Mouse (Mus musculus) midbrain, postnatal 0 days (tissue): ENCODE data around the gene Arl15. TPM values are rescaled to one million over a fixed set of nuclear protein-coding genes. Genes with fewer than 3 reads are reported as not detected.

ENCODE experiments used
- ATAC-seq: fragments of 200-750 bp; cut with Nextera tagmentation; 2 replicates; pipeline ENCODE4 v1.8.0; 2017; ENCODE audit warnings: moderate number of reproducible peaks, mild to moderate bottlenecking, moderate TSS enrichment, moderate library complexity; ENCODE audit not compliant: low FRiP score
- DNase-seq: peaks from one replicate; pipeline ENCODE4 v3.0.0-alpha.2; 2015; ENCODE audit warnings: low spot score
- H3K27ac ChIP-seq: fragments of 300-500 bp; sonication (generic); 2 replicates; pipeline ENCODE4 v1.5.1; 2014; ENCODE audit warnings: low read depth, mild to moderate bottlenecking, low read length, mixed read lengths
- H3K27me3 ChIP-seq: fragments of 300-500 bp; sonication (generic); 2 replicates; pipeline ENCODE4 v1.6.1; 2014; ENCODE audit warnings: low read length, control low read depth, mixed read lengths; ENCODE audit not compliant: insufficient read depth
- H3K36me3 ChIP-seq: fragments of 300-500 bp; sonication (generic); 2 replicates; pipeline ENCODE4 v1.6.1; 2014; ENCODE audit warnings: low read length, control low read depth, mixed read lengths; ENCODE audit not compliant: insufficient read depth
- H3K4me1 ChIP-seq: fragments of 300-500 bp; sonication (generic); 2 replicates; pipeline ENCODE4 v1.6.1; 2014; ENCODE audit warnings: mild to moderate bottlenecking, control low read depth, antibody characterized with exemption, low read length, mixed read lengths; ENCODE audit not compliant: insufficient read depth
- H3K4me2 ChIP-seq: fragments of 300-500 bp; sonication (generic); 2 replicates; pipeline ENCODE4 v1.6.1; 2014; ENCODE audit warnings: low read depth, mild to moderate bottlenecking, low read length, mixed read lengths; ENCODE audit not compliant: poor library complexity, severe bottlenecking
- H3K4me3 ChIP-seq: fragments of 300-500 bp; sonication (generic); 2 replicates; pipeline ENCODE4 v1.5.1; 2014; ENCODE audit warnings: low read depth, mild to moderate bottlenecking, low read length, moderate library complexity
- H3K9ac ChIP-seq: fragments of 300-500 bp; sonication (generic); replicated peaks from 2 replicates; pipeline ENCODE4 v1.6.1; 2014; ENCODE audit warnings: mild to moderate bottlenecking, low read length, moderate library complexity, mixed read lengths; ENCODE audit not compliant: poor library complexity, severe bottlenecking
- H3K9me3 ChIP-seq: fragments of 300-500 bp; sonication (generic); 2 replicates; pipeline ENCODE4 v1.6.1; 2016; ENCODE audit warnings: low read length, control low read depth
- CTCF ChIP-seq: IDR thresholded peaks from 2 replicates; pipeline ENCODE4 v1.5.1; 2016; ENCODE audit warnings: antibody characterized with exemption, mild to moderate bottlenecking
- WGBS: fragments of 180-500 bp; shearing (Covaris S2); extraction: QIAGEN DNeasy Blood & Tissue Kit; methylation state at CpG from one replicate; pipeline ENCODE4 v1.1.7; 2014; 5-methylcytosine and 5-hydroxymethylcytosine counted together
- polyA plus RNA-seq: library from polyadenylated mRNA; unstranded; fragments of >200 nt; fragmentation: Nextera tagmentation; extraction: Ambion mirVana; gene quantifications from 2 replicates; pipeline ENCODE4 v1.2.1, GENCODE M21; 2015
- total RNA-seq: library from RNA; depleted of rRNA; stranded (reverse); fragments of >200 nt; gene quantifications from 2 replicates; pipeline ENCODE4 v1.2.3, GENCODE M21; 2014

Gene Arl15
- total and polyA plus RNA-seq, 2 experiments from 2014 or later: 16.8 to 54.8 TPM

GRCm38 (mm10) chr13:114091231-114091630, 296.9 kb downstream of the Arl15 start:
- Histone ChIP-seq H3K36me3 (no peaks in the 10 kb centered on the region), H3K4me3 (no peak overlapping the region), H3K4me2 (no peak overlapping the region), H3K27ac (no peak overlapping the region), H3K4me1 (no peaks in the 10 kb centered on the region), H3K9me3 (no peaks in the 10 kb centered on the region), H3K9ac (no peak overlapping the region), H3K27me3 (no peaks in the 10 kb centered on the region)
- DNase-seq (no peak), ATAC-seq (no peak)
- TF ChIP-seq CTCF: no peak
- WGBS: 81% methylated on average over 9 of the region's 9 CpGs

DNA sequence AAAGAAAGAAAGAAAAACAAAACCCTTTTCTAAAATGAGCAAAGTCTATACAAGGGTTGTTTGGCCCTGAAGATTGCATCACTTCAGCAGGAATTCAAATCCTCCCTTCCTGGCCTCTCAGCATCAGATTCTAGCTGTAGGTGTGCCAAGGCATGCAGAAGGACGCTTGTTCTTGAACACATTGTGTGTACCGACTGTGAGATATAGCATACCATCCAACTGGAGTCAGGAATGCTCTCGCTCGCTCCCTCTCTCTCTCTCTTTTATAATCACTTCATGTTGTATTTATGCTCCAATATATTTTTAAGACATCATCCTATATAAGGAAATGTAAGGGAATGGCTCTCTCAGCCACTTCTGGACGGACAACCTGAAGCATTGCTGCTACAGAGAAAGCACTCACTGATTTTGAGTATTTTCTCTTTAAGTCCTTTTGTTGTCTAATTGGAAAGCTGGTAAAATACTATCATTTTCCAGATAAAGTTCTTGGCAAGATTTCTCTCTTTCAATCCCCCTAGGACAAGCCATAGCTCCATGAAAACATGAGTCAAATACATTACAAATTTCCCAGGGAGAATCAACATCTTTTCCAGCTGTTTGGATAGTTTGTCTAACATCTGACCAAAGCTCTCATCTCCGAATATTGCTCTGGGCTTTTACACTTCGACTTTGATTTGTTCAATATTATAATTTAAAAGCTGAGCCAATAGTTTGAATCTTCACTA, 300.0 kb downstream of the Arl15 start:
- Histone ChIP-seq H3K27me3 (no peaks in the 10 kb centered on the region), H3K4me2 (no peak overlapping the region), H3K36me3 (no peaks in the 10 kb centered on the region), H3K4me1 (no peaks in the 10 kb centered on the region), H3K9ac (no peak overlapping the region), H3K27ac (no peak overlapping the region), H3K9me3 (no peaks in the 10 kb centered on the region), H3K4me3 (no peak overlapping the region)
- DNase-seq (no peak), ATAC-seq (no peak)
- no peak for TF ChIP-seq CTCF
- WGBS: 83% methylated on average over 7 of the region's 7 CpGs

GRCm38 (mm10) chr13:114095440-114095839, 301.1 kb downstream of the Arl15 start:
- H3K4me2 ChIP-seq: no peak overlapping the region
- no peaks in the 10 kb centered on the region for H3K36me3 ChIP-seq
- no peak for TF ChIP-seq CTCF
- H3K4me1 ChIP-seq: no peaks in the 10 kb centered on the region
- no peaks in the 10 kb centered on the region for H3K27me3 ChIP-seq
- DNase-seq (no peak), ATAC-seq (no peak)
- H3K9me3 ChIP-seq: no peaks in the 10 kb centered on the region
- 94% methylated on average over 4 of the region's 4 CpGs for WGBS
- no peak overlapping the region for H3K4me3 ChIP-seq
- no peak overlapping the region for H3K27ac ChIP-seq
- no peak overlapping the region for H3K9ac ChIP-seq

DNA sequence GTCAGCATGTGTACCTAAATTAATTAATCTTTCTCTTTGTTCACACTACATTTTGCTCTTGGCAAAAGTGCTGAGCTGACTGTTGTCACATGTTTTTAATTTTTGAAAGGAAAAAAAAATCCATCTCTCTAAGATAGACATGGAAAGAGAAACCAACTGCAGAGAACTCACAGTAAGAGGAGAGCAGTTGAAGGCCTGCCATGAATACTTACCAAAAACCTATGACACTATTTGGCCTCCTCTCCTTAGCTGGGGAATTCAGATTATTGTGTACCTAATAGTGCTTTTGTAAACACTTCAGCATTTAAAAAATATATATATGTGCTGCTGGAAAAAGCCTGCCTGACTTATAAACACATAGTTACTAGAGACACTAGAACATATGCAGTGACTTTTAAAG, 302.1 kb downstream of the Arl15 start:
- no peaks in the 10 kb centered on the region for H3K36me3 ChIP-seq
- no peak for TF ChIP-seq CTCF
- H3K4me3 ChIP-seq: no peak overlapping the region
- H3K4me2 ChIP-seq: no peak overlapping the region
- H3K9ac ChIP-seq: no peak overlapping the region
- H3K27ac ChIP-seq: no peak overlapping the region
- DNase-seq: no peak
- H3K27me3 ChIP-seq: no peaks in the 10 kb centered on the region
- no peaks in the 10 kb centered on the region for H3K9me3 ChIP-seq
- ATAC-seq: no peak
- H3K4me1 ChIP-seq: no peaks in the 10 kb centered on the region

DNA sequence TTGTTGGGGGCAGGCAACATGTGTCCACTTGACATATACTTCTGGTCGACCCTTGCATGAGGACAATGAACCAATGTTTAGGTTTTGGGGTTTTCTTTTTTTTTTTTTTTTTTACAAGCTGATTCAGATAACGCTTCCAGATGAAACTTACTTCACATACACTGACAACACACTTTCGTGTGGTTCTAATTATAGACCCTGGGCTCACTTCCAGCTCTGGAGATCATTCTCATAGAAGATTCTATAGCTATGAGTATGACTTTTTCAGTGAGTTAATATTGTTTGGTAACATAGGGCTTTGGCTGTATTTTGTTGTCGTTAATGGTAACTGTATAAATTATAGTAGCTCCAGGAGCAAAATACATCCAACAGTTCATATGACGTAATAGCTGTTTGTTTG, 306.9 kb downstream of the Arl15 start:
- no peak for TF ChIP-seq CTCF
- Histone ChIP-seq H3K4me2 (no peak overlapping the region), H3K9ac (no peak overlapping the region), H3K27ac (no peak overlapping the region), H3K36me3 (no peaks in the 10 kb centered on the region), H3K9me3 (no peaks in the 10 kb centered on the region), H3K4me3 (no peak overlapping the region), H3K27me3 (no peaks in the 10 kb centered on the region), H3K4me1 (no peaks in the 10 kb centered on the region)
- DNase-seq (no peak), ATAC-seq (no peak)
- WGBS: 82% methylated on average over 5 of the region's 5 CpGs

- Histone ChIP-seq H3K27ac (0 out of 2 replicates have a peak overlapping the region, but pooled peaks have one; percentile 12), H3K36me3 (no peaks in the 10 kb centered on the region), H3K27me3 (no peaks in the 10 kb centered on the region), H3K4me1 (no peaks in the 10 kb centered on the region), H3K4me3 (no peak overlapping the region), H3K9me3 (no peaks in the 10 kb centered on the region), H3K4me2 (no peak overlapping the region), H3K9ac (no peak overlapping the region)
- DNase-seq: no peak
- WGBS: 44% methylated on average over 7 of the region's 7 CpGs
- TF ChIP-seq CTCF: no peak
- ATAC-seq: 0 out of 2 replicates have a peak, but pooled peaks have one; percentile 60
These were observed 311.8 kb downstream of the Arl15 start for GRCm38 (mm10) chr13:114106083-114106482.
